Comparison of ENCODE assay signal across 19 mouse cellular contexts in the genomic region with DNA sequence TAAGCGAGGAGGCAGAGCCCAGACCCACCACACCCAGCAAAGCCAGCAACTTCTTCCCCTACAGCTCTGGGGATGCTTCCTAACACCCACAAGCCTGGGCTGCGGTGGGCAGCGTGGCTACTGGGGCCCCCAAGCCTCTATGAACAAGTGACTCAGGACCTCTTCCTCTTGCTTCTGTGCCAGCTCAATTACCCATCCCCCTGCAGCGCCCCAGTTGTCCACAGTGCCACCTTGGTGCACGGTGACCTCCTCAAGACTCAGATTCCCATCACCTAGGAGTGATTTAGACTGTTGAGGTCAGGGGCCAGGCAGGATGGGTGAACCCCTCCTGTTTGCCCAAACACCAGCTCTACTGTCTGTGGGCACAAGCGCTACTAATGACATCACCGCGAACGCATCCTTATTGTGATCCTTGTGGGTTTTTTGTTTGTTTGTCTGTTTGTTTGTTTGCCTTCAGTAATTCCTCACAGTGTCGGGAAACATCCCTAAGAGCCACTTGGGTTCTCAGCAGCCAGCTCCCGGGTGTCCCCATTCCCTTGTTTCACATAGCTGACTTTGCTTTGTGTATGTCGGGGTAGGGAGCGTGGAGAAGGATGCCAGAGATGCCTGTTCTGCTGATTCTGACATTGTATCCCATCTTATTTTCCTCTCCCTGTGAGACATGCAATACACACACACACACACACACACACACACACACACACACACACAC. TPM values are rescaled to one million over a fixed set of nuclear protein-coding genes. Genes with fewer than 3 reads are reported as not detected.
DNase-seq lines count a peak whose midpoint lies in the region; ATAC-seq and TF ChIP-seq lines count a peak whose summit lies in the region.
"Had no signal": no experiment of that assay in that cellular context is flagged by ENCODE, and none has a peak within 500 bp of the region (broad histone marks: within the 10 kb centered on the region; RNA-seq: fewer than 3 reads in every experiment).

No protein-coding gene starts in this region.

- peaks cover 22% of the 10 kb centered on the region for H3K4me1 ChIP-seq in hindbrain, embryonic 15.5 days (replicated peaks)
- H3K4me1 ChIP-seq in hindbrain, embryonic 12.5 days = peaks cover 25% of the 10 kb centered on the region
- H3K4me1 ChIP-seq in forebrain, postnatal 0 days (ENCODE audit: insufficient read depth) = no peaks in the 10 kb centered on the region

- no peaks in the 10 kb centered on the region for H3K9me3 ChIP-seq in hindbrain, embryonic 15.5 days
- H3K9me3 ChIP-seq in hindbrain, embryonic 12.5 days (replicated peaks) = no peaks in the 10 kb centered on the region
- no peaks in the 10 kb centered on the region for H3K9me3 ChIP-seq in forebrain, postnatal 0 days (ENCODE audit: low read length)
- H3K9me3 ChIP-seq: intestine, embryonic 15.5 days; limb, embryonic 13.5 days; liver, embryonic 12.5 days had no signal

- WGBS in hindbrain, embryonic 15.5 days = 75% methylated on average over 13 of the region's 13 CpGs
- 84% methylated on average over 13 of the region's 13 CpGs for WGBS in hindbrain, embryonic 12.5 days
- WGBS in forebrain, postnatal 0 days = 79% methylated on average over 13 of the region's 13 CpGs

- TF ChIP-seq CTCF in forebrain, postnatal 0 days (IDR thresholded peaks at IDR 0.05; ENCODE audit: low read depth) = no peak

- DNase-seq in cerebellum, postnatal 36 days = peak; percentile 38 to 71
- no peak for DNase-seq in cerebellum, adult 9-11 months
- peak; percentile 29 for DNase-seq in left cerebral cortex, postnatal 4 days
- DNase-seq in left cerebral cortex, adult 8-10 months (ENCODE audit: low spot score in 2 of 2) = no peak
- DNase-seq in forebrain, postnatal 0 days = no peak
- DNase-seq in kidney, postnatal 14 days = no peak
- DNase-seq: adrenal gland, postnatal 36 days; heart, postnatal 4 days; lung, adult 18-20 months; lung, postnatal 10 days; thymus, adult 2 months; thymus, postnatal 4 days had no signal

- H3K36me3 ChIP-seq in hindbrain, embryonic 15.5 days = no peaks in the 10 kb centered on the region
- H3K36me3 ChIP-seq in hindbrain, embryonic 12.5 days = no peaks in the 10 kb centered on the region
- no peaks in the 10 kb centered on the region for H3K36me3 ChIP-seq in forebrain, postnatal 0 days (ENCODE audit: insufficient read depth)
- H3K36me3 ChIP-seq: intestine, embryonic 15.5 days had no signal

- no peak overlapping the region for H3K4me2 ChIP-seq in hindbrain, embryonic 15.5 days
- no peak overlapping the region for H3K4me2 ChIP-seq in hindbrain, embryonic 12.5 days (replicated peaks)
- no peak overlapping the region for H3K4me2 ChIP-seq in forebrain, postnatal 0 days (ENCODE audit: low read depth)
- H3K4me2 ChIP-seq: intestine, embryonic 15.5 days; limb, embryonic 13.5 days; liver, embryonic 12.5 days; midbrain, embryonic 11.5 days had no signal

- no peak for ATAC-seq in hindbrain, embryonic 15.5 days (ENCODE audit: low FRiP score, low read depth)
- no peak for ATAC-seq in hindbrain, embryonic 12.5 days (ENCODE audit: low FRiP score)
- ATAC-seq in forebrain, postnatal 0 days = 0 out of 2 replicates have a peak, but pooled peaks have one; percentile 11
- ATAC-seq: intestine, embryonic 15.5 days; liver, embryonic 12.5 days had no signal

- H3K27ac ChIP-seq in hindbrain, embryonic 15.5 days (replicated peaks) = peak overlapping the region; percentile 20; the same call in 1 of the 2 replicates
- H3K27ac ChIP-seq in hindbrain, embryonic 12.5 days = no peak overlapping the region
- no peak overlapping the region for H3K27ac ChIP-seq in forebrain, postnatal 0 days (ENCODE audit: low read depth, low read length)
- H3K27ac ChIP-seq: intestine, embryonic 15.5 days; limb, embryonic 13.5 days; liver, embryonic 12.5 days; stomach, postnatal 0 days had no signal

- no peak overlapping the region for H3K9ac ChIP-seq in hindbrain, embryonic 15.5 days
- H3K9ac ChIP-seq in hindbrain, embryonic 12.5 days = no peak overlapping the region
- no peak overlapping the region for H3K9ac ChIP-seq in forebrain, postnatal 0 days
- H3K9ac ChIP-seq: intestine, embryonic 15.5 days; limb, embryonic 13.5 days; liver, embryonic 12.5 days had no signal

- H3K4me3 ChIP-seq in hindbrain, embryonic 15.5 days = no peak overlapping the region
- no peak overlapping the region for H3K4me3 ChIP-seq in hindbrain, embryonic 12.5 days
- H3K4me3 ChIP-seq in forebrain, postnatal 0 days (ENCODE audit: low read depth, low read length) = no peak overlapping the region
- H3K4me3 ChIP-seq: intestine, embryonic 15.5 days; limb, embryonic 13.5 days; liver, embryonic 12.5 days had no signal

- no peaks in the 10 kb centered on the region for H3K27me3 ChIP-seq in hindbrain, embryonic 15.5 days
- no peaks in the 10 kb centered on the region for H3K27me3 ChIP-seq in hindbrain, embryonic 12.5 days
- no peaks in the 10 kb centered on the region for H3K27me3 ChIP-seq in forebrain, postnatal 0 days (ENCODE audit: insufficient read depth, low read length)
- H3K27me3 ChIP-seq: intestine, embryonic 15.5 days; limb, embryonic 13.5 days; liver, embryonic 12.5 days had no signal

- intact Hi-C loops in left cerebral cortex, postnatal 4 days (cut with DNase I) = no loop called here

RNA-seq across cellular contexts. Expression of a gene that starts 19.9 kb away (rescaled TPM):
- polyA plus RNA-seq in hindbrain, embryonic 15.5 days (2015; fragmentation: Nextera tagmentation; extraction: Ambion mirVana) = 115 and 117 TPM in 2 replicates
- 111 and 112 TPM in 2 replicates for polyA plus RNA-seq in hindbrain, embryonic 12.5 days (2016; fragmentation: Nextera tagmentation; extraction: Ambion mirVana)
- 100 to 1,000 TPM; 124 to 127 TPM for total RNA-seq in left cerebral cortex, postnatal 4 days (2021)
- total RNA-seq in left cerebral cortex, adult 8-10 months (2022) = 100 to 1,000 TPM; 109 to 129 (median 121) TPM
- 147 and 161 TPM in 2 replicates for total RNA-seq in forebrain, postnatal 0 days (2014; rRNA removed)
- polyA plus RNA-seq in forebrain, postnatal 0 days (2015; fragmentation: Nextera tagmentation; extraction: Ambion mirVana) = 85.9 and 110 TPM in 2 replicates

Comparison
In these comparisons a context has a peak if more than half of its experiments do, and no peak if none do; other contexts are left out.
1. DNase-seq: peak in cerebellum, postnatal 36 days (2 of 2) and left cerebral cortex, postnatal 4 days (single experiment); none in cerebellum, adult 9-11 months (single experiment), left cerebral cortex, adult 8-10 months (0 of 2), forebrain, postnatal 0 days (single experiment) and kidney, postnatal 14 days (single experiment).